Mouse (Mus musculus): ENCODE measurements around the gene Myo6.

GRCm38 (mm10) chr9:80266507-80266906, 101.7 kb downstream of the Myo6 start:
- no peak for TF ChIP-seq POLR2A (IDR thresholded peaks at IDR 0.05; ENCODE audit: low read depth, low read length)
- TF ChIP-seq CTCF (IDR thresholded peaks at IDR 0.05; ENCODE audit: extremely low read depth, insufficient read length, insufficient replicate concordance, low read depth, low read length): no peak
